8 mouse cellular contexts compared by ENCODE assay signal in the genomic region with DNA sequence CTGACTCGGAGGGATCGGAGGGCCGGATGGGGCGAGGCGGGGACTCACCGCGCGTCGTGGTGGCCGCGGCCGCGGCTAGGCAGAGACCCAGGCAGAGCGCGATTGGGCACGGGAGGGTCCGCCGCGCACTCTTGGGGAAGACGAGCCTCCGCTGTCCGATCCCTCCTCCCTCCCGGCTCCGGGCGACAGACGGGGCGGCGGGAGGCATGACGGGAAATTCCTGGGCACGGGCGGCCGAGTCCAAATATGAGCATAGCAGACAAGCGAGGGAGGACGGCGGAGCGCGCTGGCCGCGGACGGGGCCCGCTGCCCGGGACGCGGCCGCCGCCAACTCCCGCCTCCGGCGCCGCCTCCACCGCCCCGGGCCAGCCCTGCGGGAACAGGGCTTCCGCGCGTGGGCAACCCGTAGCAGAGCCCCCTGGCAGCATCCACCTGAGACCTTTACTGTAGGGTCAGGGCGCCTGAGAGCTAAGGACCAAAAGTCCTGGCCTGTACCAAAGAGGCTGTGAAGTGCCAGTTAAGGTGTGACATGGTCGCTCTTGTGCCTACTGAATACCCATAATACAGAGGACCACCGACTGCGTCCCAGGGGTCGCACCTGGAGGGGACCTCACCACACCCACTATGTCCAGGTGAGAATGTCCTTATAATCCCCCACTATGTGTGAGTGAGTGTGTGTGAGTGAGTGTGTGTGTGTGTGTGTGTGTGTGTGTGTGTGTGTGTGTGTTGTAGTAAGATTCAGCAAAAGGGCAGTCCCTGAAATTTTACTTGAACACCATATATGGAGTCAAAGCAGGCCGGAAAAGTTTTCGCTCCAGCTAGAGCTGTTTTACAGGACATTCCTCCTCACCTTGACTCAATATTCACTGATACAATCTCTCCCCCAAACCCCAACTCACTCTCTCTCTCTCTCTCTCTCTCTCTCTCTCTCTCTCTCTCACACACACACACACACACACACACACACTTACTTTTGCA. TPM values are rescaled to one million over a fixed set of nuclear protein-coding genes. Genes with fewer than 3 reads are reported as not detected.
DNase-seq lines count a peak whose midpoint lies in the region; ATAC-seq and TF ChIP-seq lines count a peak whose summit lies in the region.

A gene (minus strand): TSS at position 317 of the 978 bp plus-strand sequence.

- H3K4me1 ChIP-seq in forebrain, postnatal 0 days (ENCODE audit: insufficient read depth), result no peaks in the 10 kb centered on the region
- H3K4me1 ChIP-seq in lung, embryonic 14.5 days (ENCODE audit: insufficient read depth), result peaks cover 12% of the 10 kb centered on the region

- H3K9me3 ChIP-seq in forebrain, postnatal 0 days (ENCODE audit: low read length), result no peaks in the 10 kb centered on the region
- no peaks in the 10 kb centered on the region for H3K9me3 ChIP-seq in lung, embryonic 14.5 days (ENCODE audit: low read depth, low read length)

- WGBS in forebrain, postnatal 0 days, result 4% methylated on average over 44 of the region's 64 CpGs
- WGBS in lung, embryonic 14.5 days, result 1% methylated on average over 60 of the region's 64 CpGs

- H3K4me3 ChIP-seq in forebrain, postnatal 0 days (ENCODE audit: low read depth, low read length), result peak within 1 kb of the TSS; percentile 50
- H3K4me3 ChIP-seq in lung, embryonic 14.5 days (ENCODE audit: low read depth, low read length), result peak within 1 kb of the TSS; percentile 74

- ATAC-seq in forebrain, postnatal 0 days, result peak; percentile 63
- peak; percentile 68 for ATAC-seq in lung, embryonic 14.5 days (ENCODE audit: insufficient read depth)
- ATAC-seq in activated CD4-positive, CD25-positive, alpha-beta regulatory T cell, adult 4 months, result no peak

- TF ChIP-seq CTCF in forebrain, postnatal 0 days (IDR thresholded peaks at IDR 0.05; ENCODE audit: low read depth), result no peak
- TF ChIP-seq CTCF in lung, embryonic 14.5 days (IDR thresholded peaks at IDR 0.05; ENCODE audit: low read depth), result no peak

- peak within 1 kb of the TSS; percentile 93 for H3K4me2 ChIP-seq in forebrain, postnatal 0 days (ENCODE audit: low read depth)
- peak within 1 kb of the TSS; percentile 91 for H3K4me2 ChIP-seq in lung, embryonic 14.5 days

- intact Hi-C loops in heart, postnatal 25 days (cut with DNase I), result no loop called here

- DNase-seq in Muller cell, postnatal 12 days (ENCODE audit: inconsistent ontology term), result peak; percentile 97
- DNase-seq in cerebellum, adult 18-20 months, result peak; percentile 82 to 87
- DNase-seq in forebrain, postnatal 0 days, result peak; percentile 49
- peak; percentile 86 for DNase-seq in heart, postnatal 25 days (ENCODE audit: low spot score)
- peak; percentile 58 to 64 for DNase-seq in layer of hippocampus, adult 18-20 months (ENCODE audit: low spot score in 2 of 2)
- DNase-seq in lung, embryonic 14.5 days, result peak; percentile 91
- DNase-seq in ovary, adult 18-20 months (ENCODE audit: low spot score), result peak; percentile 82

- peaks cover 22% of the 10 kb centered on the region; the same call in 1 of the 2 replicates for H3K27me3 ChIP-seq in forebrain, postnatal 0 days (ENCODE audit: insufficient read depth, low read length)
- no peaks in the 10 kb centered on the region for H3K27me3 ChIP-seq in lung, embryonic 14.5 days (ENCODE audit: insufficient read depth, low read length)

- H3K36me3 ChIP-seq in forebrain, postnatal 0 days (ENCODE audit: insufficient read depth), result no peaks in the 10 kb centered on the region
- H3K36me3 ChIP-seq in lung, embryonic 14.5 days (ENCODE audit: insufficient read depth), result no peaks in the 10 kb centered on the region

- H3K27ac ChIP-seq in forebrain, postnatal 0 days (ENCODE audit: low read depth, low read length), result no peak within 1 kb of the TSS
- H3K27ac ChIP-seq in lung, embryonic 14.5 days (ENCODE audit: low read depth), result peak within 1 kb of the TSS; percentile 83

- peak within 1 kb of the TSS; percentile 46 for H3K9ac ChIP-seq in forebrain, postnatal 0 days
- H3K9ac ChIP-seq in lung, embryonic 14.5 days, result peak within 1 kb of the TSS; percentile 80

RNA-seq across cellular contexts. Expression of the gene that starts here (rescaled TPM):
- 3.2 and 6.1 TPM in 2 replicates for total RNA-seq in forebrain, postnatal 0 days (2014; rRNA removed)
- 0.67 and 1.5 TPM in 2 replicates for polyA plus RNA-seq in forebrain, postnatal 0 days (2015; fragmentation: Nextera tagmentation; extraction: Ambion mirVana)
- total RNA-seq in heart, postnatal 25 days (2021), result 100 to 1,000 TPM; 101 to 106 TPM
- total RNA-seq in layer of hippocampus, adult 18-20 months (2021), result 1 to 10 TPM; 4.1 to 4.2 TPM
- 13.0 and 14.1 TPM in 2 replicates for polyA plus RNA-seq in lung, embryonic 14.5 days (2014; fragmentation: Nextera tagmentation; extraction: Ambion mirVana)
- polyA plus RNA-seq in activated CD4-positive, CD25-positive, alpha-beta regulatory T cell, adult 4 months (2017; shearing (Covaris generic)), result under 1 TPM; 0.38 to 0.66 TPM

Comparison
In these comparisons a context has a peak if more than half of its experiments do, and no peak if none do; other contexts are left out.
1. RNA of the gene that starts here (total RNA-seq): 101 to 106 TPM in heart, postnatal 25 days; 3.2 to 6.1 TPM in forebrain, postnatal 0 days and 4.1 to 4.2 TPM in layer of hippocampus, adult 18-20 months; every median in the first group is over 10 times any median in the second.
2. Peak in every context shown above with its lines, with median percentiles within 50 percentile points of each other: DNase-seq.